Mouse (Mus musculus) liver, postnatal 0 days (tissue): ENCODE measurements around the gene Prn. TPM values are rescaled to one million over a fixed set of nuclear protein-coding genes. Genes with fewer than 3 reads are reported as not detected.

Experiments used
- ATAC-seq: fragments of 200-750 bp; cut with Nextera tagmentation; 2 replicates; pipeline ENCODE4 v1.8.0; 2017; ENCODE audit warnings: mild to moderate bottlenecking, moderate library complexity
- DNase-seq: peaks from one replicate; pipeline ENCODE4 v3.0.0-alpha.2; 2016
- H3K27ac ChIP-seq: fragments of 300-500 bp; sonication (generic); 2 replicates; pipeline ENCODE4 v1.5.1; 2014; ENCODE audit warnings: antibody characterized with exemption, moderate library complexity, mild to moderate bottlenecking, low read depth
- H3K27me3 ChIP-seq: fragments of 300-500 bp; sonication (generic); 2 replicates; pipeline ENCODE4 v1.6.1; 2014; ENCODE audit warnings: low read length, control low read depth, mixed read lengths; ENCODE audit not compliant: insufficient read depth
- H3K36me3 ChIP-seq: fragments of 300-500 bp; sonication (generic); replicated peaks from 2 replicates; pipeline ENCODE4 v1.6.1; 2014; ENCODE audit warnings: mild to moderate bottlenecking, control low read depth, low read length, moderate library complexity, mixed read lengths; ENCODE audit not compliant: insufficient read depth
- H3K4me1 ChIP-seq: fragments of 300-500 bp; sonication (generic); 2 replicates; pipeline ENCODE4 v1.6.1; 2014; ENCODE audit warnings: antibody characterized with exemption, mild to moderate bottlenecking, control low read depth; ENCODE audit not compliant: insufficient read depth
- H3K4me2 ChIP-seq: fragments of 300-500 bp; sonication (generic); 2 replicates; pipeline ENCODE4 v1.6.1; 2014; ENCODE audit warnings: low read depth, mild to moderate bottlenecking, low read length, moderate library complexity, mixed read lengths
- H3K4me3 ChIP-seq: fragments of 300-500 bp; sonication (generic); 2 replicates; pipeline ENCODE4 v1.5.1; 2014; ENCODE audit warnings: low read depth, low read length
- H3K9ac ChIP-seq: fragments of 300-500 bp; sonication (generic); replicated peaks from 2 replicates; pipeline ENCODE4 v1.6.1; 2014; ENCODE audit warnings: mild to moderate bottlenecking, moderate library complexity
- H3K9me3 ChIP-seq: fragments of 300-500 bp; sonication (generic); 2 replicates; pipeline ENCODE4 v1.6.1; 2016; ENCODE audit warnings: mild to moderate bottlenecking, control low read depth, low read length, mixed read lengths
- CTCF ChIP-seq: sonication (generic); IDR thresholded peaks from 2 replicates; pipeline ENCODE4 v1.5.1; 2016; ENCODE audit warnings: antibody characterized with exemption, low read depth
- EP300 ChIP-seq: IDR thresholded peaks from 2 replicates; pipeline ENCODE4 v1.6.1; 2016; ENCODE audit warnings: antibody characterized with exemption, low read depth, mild to moderate bottlenecking
- WGBS: fragments of 180-500 bp; shearing (Covaris S2); extraction: QIAGEN DNeasy Blood & Tissue Kit; methylation state at CpG from one replicate; pipeline ENCODE4 v1.1.7; 2014; ENCODE audit not compliant: insufficient replicate concordance; 5-methylcytosine and 5-hydroxymethylcytosine counted together
- polyA plus RNA-seq: library from polyadenylated mRNA; unstranded; fragments of >200 nt; fragmentation: Nextera tagmentation; extraction: Ambion mirVana; gene quantifications from 2 replicates; pipeline ENCODE4 v1.2.1, GENCODE M21; 2015

Gene Prn
- polyA plus RNA-seq, 1 experiment from 2014 or later, result not detected

DNA sequence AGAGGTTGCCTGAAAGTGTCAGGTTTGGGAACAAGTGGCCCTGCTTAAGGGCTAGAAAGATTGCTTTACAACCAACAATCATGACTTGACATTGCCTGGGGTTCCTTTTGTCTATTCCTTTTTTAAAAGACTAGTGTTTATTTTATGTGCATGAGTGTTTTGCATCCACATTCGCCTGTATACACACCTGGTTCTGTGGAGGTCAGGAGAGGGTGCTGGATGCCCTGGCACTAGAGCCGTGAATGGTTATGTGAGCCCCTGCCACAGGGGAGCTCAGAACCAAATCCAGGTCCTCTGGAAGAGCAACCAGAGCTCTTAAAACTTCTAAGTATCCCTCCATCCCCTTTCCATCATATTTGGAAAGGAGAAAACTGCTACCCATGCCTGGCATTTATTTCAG is 1.1 kb downstream of the Prn start:
- peaks cover 9% of the 10 kb centered on the region for H3K4me1 ChIP-seq
- 60% methylated on average over 2 of the region's 2 CpGs for WGBS
- H3K4me2 ChIP-seq, result peak overlapping the region; percentile 80
- H3K4me3 ChIP-seq, result peak overlapping the region; percentile 69
- peaks cover under 1% of the 10 kb centered on the region; the same call in 1 of the 2 replicates for H3K36me3 ChIP-seq
- DNase-seq, result peak; percentile 8
- no peak for TF ChIP-seq EP300
- no peak for TF ChIP-seq CTCF
- no peaks in the 10 kb centered on the region for H3K27me3 ChIP-seq
- H3K9me3 ChIP-seq, result no peaks in the 10 kb centered on the region
- 0 out of 2 replicates have a peak overlapping the region, but pooled peaks have one; percentile 5 for H3K9ac ChIP-seq
- H3K27ac ChIP-seq, result no peak overlapping the region
- no peak for ATAC-seq

DNA sequence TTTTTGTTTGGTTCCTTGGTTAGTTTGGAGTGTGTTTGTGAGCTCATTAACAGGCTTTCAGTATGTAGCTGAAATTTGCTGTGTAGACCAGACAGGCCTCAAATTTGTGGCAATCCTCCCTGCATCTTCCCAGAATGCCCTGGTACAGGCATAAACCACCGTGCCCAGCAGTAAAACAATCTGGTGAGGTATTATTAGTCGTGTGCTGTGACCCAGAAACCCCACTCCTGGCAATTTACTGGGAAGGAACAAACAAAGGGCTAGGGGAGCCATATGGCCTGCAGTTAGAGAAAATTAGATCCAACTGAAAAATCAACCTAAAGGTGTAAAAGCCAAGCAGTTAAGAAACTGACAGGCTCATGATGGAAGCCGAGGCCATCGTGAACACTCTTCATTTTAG is 1.6 kb downstream of the Prn start:
- Histone ChIP-seq H3K4me1 (peaks cover 8% of the 10 kb centered on the region; the same call in 1 of the 2 replicates), H3K4me2 (peak overlapping the region; percentile 80), H3K9me3 (no peaks in the 10 kb centered on the region), H3K36me3 (peaks cover 4% of the 10 kb centered on the region; the same call in 1 of the 2 replicates), H3K9ac (no peak overlapping the region; the same call in 1 of the 2 replicates), H3K27ac (no peak overlapping the region), H3K27me3 (no peaks in the 10 kb centered on the region), H3K4me3 (peak overlapping the region; percentile 69)
- DNase-seq (no peak), ATAC-seq (no peak)
- WGBS, result 66% methylated on average over 4 of the region's 4 CpGs
- TF ChIP-seq EP300 (no peak), CTCF (no peak)

DNA sequence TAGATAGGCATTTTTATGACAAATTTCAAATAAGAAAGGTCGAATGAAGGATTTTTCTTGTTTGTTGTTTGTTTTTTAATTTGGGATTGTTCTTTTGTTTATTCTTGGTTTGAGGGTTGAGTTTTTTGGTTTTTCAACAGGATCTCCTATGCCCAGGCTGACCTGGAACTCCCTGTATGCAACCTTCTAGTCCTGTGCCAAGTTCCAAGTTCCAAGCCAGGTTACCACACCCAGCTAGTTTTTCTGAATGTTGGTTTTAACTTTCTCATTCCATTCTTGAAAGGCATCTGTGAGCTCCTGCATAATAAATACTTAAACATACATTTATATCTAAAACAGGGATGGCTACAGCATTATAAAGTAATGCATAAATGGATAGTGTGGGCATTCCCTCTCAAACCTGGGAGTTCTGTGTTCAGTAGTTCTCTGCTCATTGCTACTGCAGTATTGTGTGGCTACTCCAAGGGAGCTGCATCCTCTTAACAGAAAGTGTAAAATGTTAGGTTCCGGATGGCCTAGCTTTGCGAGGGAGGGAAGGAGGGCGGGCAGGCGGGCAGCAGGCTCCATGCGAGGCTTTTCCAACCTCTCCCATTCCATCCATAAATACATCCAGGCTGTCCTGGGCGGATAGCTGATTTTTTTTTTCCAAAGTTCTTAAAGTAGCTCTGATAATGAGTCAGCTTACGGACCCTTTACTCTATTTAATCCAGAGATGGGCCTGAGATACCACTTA is 2.9 kb downstream of the Prn start:
- H3K9me3 ChIP-seq, result no peaks in the 10 kb centered on the region
- no peak for ATAC-seq
- 87% methylated on average over 8 of the region's 8 CpGs for WGBS
- H3K27me3 ChIP-seq, result no peaks in the 10 kb centered on the region
- no peak overlapping the region for H3K4me2 ChIP-seq
- TF ChIP-seq CTCF, result no peak
- TF ChIP-seq EP300, result no peak
- H3K36me3 ChIP-seq, result peaks cover 4% of the 10 kb centered on the region; the same call in 1 of the 2 replicates
- no peak overlapping the region for H3K27ac ChIP-seq
- no peak overlapping the region for H3K4me3 ChIP-seq
- H3K9ac ChIP-seq, result no peak overlapping the region
- H3K4me1 ChIP-seq, result peaks cover 8% of the 10 kb centered on the region; the same call in 1 of the 2 replicates
- no peak for DNase-seq

DNA sequence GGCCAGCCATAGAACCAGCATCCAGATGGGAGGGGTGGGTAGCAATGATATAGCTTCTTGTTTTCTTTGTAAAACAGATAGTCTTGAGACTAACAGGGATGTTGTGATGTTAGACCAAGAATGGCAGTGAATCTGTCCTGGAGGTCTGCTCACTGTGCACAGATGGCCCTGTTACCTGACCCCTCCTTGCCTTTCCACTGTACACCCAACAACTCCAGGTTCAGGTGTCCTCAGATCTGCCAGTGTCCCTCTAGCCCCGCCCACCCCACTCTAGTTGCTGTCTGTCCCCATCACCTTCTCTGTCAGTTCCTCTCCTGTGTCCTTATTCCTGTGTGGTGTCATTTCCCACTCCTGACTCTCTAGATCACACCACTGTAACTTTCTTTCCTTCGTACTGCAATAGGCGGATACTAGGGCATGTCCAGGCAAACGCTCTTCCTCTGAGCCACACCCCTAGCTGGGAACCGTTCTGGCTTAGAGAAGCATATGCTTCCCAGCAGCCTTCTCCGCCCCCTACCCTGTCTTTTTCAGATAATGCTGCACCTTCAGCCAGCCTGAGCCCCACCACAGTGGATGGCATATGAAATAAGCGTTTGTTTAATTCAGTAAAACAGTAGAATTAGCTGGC is 22.6 kb downstream of the Prn start:
- Histone ChIP-seq H3K27ac (no peak overlapping the region), H3K9ac (no peak overlapping the region), H3K27me3 (no peaks in the 10 kb centered on the region), H3K4me2 (no peak overlapping the region), H3K4me1 (peaks cover 3% of the 10 kb centered on the region; the same call in 1 of the 2 replicates), H3K36me3 (0 out of 2 replicates have a peak, but pooled peaks cover 5% of the 10 kb centered on the region), H3K9me3 (no peaks in the 10 kb centered on the region), H3K4me3 (no peak overlapping the region)
- TF ChIP-seq EP300, result no peak
- no peak for TF ChIP-seq CTCF
- ATAC-seq, result no peak
- no peak for DNase-seq
- WGBS, result 60% methylated on average over 7 of the region's 7 CpGs

DNA sequence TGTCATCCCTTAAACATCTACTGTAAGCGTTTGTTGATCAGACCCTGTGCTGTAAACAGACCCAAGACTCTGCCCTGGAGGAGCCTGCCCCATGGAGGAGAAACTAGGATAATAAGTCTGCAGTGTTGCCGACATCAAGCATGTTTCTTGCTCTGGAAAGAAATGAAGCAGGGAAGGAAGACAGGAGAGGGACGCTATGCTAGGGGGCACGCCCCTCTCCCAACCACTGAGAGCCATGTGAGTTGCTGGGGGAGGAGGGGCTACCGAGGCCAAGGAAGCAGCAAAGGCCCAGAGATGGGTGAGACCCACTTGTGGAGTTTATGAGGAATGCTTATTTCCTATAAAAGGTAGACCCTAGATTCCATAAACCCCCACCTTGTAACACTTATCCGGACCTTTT is 23.3 kb downstream of the Prn start:
- no peaks in the 10 kb centered on the region for H3K27me3 ChIP-seq
- no peak overlapping the region for H3K4me2 ChIP-seq
- H3K36me3 ChIP-seq, result 0 out of 2 replicates have a peak, but pooled peaks cover 5% of the 10 kb centered on the region
- no peaks in the 10 kb centered on the region for H3K9me3 ChIP-seq
- WGBS, result 52% methylated on average over 6 of the region's 6 CpGs
- H3K4me1 ChIP-seq, result peaks cover 3% of the 10 kb centered on the region; the same call in 1 of the 2 replicates
- no peak for TF ChIP-seq CTCF
- TF ChIP-seq EP300, result no peak
- H3K9ac ChIP-seq, result no peak overlapping the region
- ATAC-seq, result no peak
- H3K4me3 ChIP-seq, result no peak overlapping the region
- DNase-seq, result no peak
- no peak overlapping the region for H3K27ac ChIP-seq

DNA sequence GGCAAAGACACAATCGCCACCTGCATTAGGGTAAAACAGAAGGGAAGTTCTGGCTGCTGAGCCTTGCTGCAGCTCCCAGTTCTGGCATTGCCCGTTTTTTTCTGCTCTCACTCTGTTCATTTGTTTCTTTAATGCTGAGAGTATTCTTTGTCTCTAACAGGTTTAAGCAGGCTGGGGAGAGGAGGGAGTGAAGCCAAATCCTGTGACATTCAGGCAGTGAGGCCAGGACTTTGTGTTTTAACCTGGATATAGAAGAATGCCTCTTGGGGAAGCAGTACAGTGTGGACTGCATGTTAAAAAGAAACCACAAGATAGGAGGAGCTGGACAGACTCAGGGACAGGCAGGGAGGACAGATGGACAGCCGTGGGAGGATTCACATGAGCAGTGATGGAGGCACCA is 23.8 kb downstream of the Prn start:
- Histone ChIP-seq H3K4me2 (no peak overlapping the region), H3K27ac (no peak overlapping the region), H3K9ac (no peak overlapping the region), H3K9me3 (no peaks in the 10 kb centered on the region), H3K4me1 (peaks cover 3% of the 10 kb centered on the region; the same call in 1 of the 2 replicates), H3K36me3 (0 out of 2 replicates have a peak, but pooled peaks cover 5% of the 10 kb centered on the region), H3K4me3 (no peak overlapping the region), H3K27me3 (no peaks in the 10 kb centered on the region)
- DNase-seq (no peak), ATAC-seq (no peak)
- no peak for TF ChIP-seq EP300
- TF ChIP-seq CTCF, result no peak
- 49% methylated on average over 3 of the region's 3 CpGs for WGBS
